Mouse (Mus musculus): ENCODE results near the gene Mga. TPM values are rescaled to one million over a fixed set of nuclear protein-coding genes. Genes with fewer than 3 reads are reported as not detected.

The Mga gene
- polyA plus RNA-seq, 1 experiment from 2014 or later, result 29.0 TPM

DNA sequence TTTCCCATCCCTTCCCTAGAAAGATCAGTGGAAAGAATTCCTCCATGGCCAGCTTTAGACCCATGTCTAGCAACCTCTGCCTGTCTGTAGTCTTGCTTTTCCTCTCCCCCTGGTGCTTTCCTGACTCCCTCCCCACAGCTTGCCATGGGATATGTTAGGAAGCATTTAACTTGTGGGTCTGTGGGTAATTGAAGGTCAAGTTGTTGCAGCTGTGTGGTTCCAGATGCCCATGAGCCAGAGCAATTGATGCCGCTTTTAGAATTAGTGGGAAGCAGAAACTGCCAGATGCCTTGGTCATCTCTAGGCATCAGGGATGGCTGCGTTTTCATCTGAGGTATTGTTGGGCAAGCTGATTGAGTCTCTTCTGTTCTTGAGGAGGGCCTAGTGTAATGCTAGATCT, 84.6 kb downstream of the Mga start:
- Histone ChIP-seq H3K36me3 (ENCODE audit: control insufficient read depth, insufficient read depth) (no peaks in the 10 kb centered on the region), H3K27me3 (replicated peaks; ENCODE audit: control insufficient read depth, insufficient read depth, low read length) (no peaks in the 10 kb centered on the region), H3K4me2 (ENCODE audit: low read length) (no peak overlapping the region), H3K27ac (ENCODE audit: low read length) (no peak overlapping the region), H3K9me3 (ENCODE audit: control insufficient read depth, low read length) (no peaks in the 10 kb centered on the region), H3K9ac (replicated peaks; ENCODE audit: low read depth, low read length) (no peak overlapping the region), H3K4me1 (replicated peaks; ENCODE audit: control insufficient read depth, insufficient read depth, low read length) (0 out of 2 replicates have a peak, but pooled peaks cover 2% of the 10 kb centered on the region), H3K4me3 (replicated peaks; ENCODE audit: low read length) (no peak overlapping the region)
- WGBS, result 88% methylated on average over 2 of the region's 2 CpGs
- no peak for ATAC-seq

DNA sequence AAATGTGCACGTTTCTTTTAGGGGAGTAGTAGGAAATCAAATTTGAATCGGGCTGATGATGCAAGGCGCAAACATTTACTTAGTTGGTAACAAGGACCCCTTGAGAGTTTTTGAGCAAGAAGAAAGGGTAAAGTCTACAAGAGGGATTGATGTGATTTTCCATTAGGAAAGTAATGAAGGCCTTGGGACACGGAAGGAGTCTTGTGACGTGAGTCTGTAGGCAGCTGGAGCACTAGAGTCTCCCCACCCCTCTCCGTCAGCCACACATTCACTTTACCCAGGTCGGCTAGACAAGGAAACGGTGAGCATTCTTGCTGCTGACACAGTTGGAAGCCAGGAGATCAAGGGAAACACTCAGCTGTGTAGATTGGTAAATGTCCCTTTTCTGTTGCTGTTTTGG, 88.8 kb downstream of the Mga start:
- Histone ChIP-seq H3K9ac (replicated peaks; ENCODE audit: low read depth, low read length) (no peak overlapping the region), H3K27me3 (replicated peaks; ENCODE audit: control insufficient read depth, insufficient read depth, low read length) (no peaks in the 10 kb centered on the region), H3K36me3 (ENCODE audit: control insufficient read depth, insufficient read depth) (no peaks in the 10 kb centered on the region), H3K4me2 (ENCODE audit: low read length) (no peak overlapping the region), H3K9me3 (ENCODE audit: control insufficient read depth, low read length) (no peaks in the 10 kb centered on the region), H3K4me1 (replicated peaks; ENCODE audit: control insufficient read depth, insufficient read depth, low read length) (no peaks in the 10 kb centered on the region), H3K4me3 (replicated peaks; ENCODE audit: low read length) (no peak overlapping the region), H3K27ac (ENCODE audit: low read length) (no peak overlapping the region)
- no peak for ATAC-seq
- 64% methylated on average over 8 of the region's 8 CpGs for WGBS

GRCm38 (mm10) chr2:119986369-119986768, 89.3 kb downstream of the Mga start:
- 75% methylated on average over 6 of the region's 6 CpGs for WGBS
- Histone ChIP-seq H3K36me3 (ENCODE audit: control insufficient read depth, insufficient read depth) (no peaks in the 10 kb centered on the region), H3K9me3 (ENCODE audit: control insufficient read depth, low read length) (no peaks in the 10 kb centered on the region), H3K4me2 (ENCODE audit: low read length) (no peak overlapping the region), H3K27me3 (replicated peaks; ENCODE audit: control insufficient read depth, insufficient read depth, low read length) (no peaks in the 10 kb centered on the region), H3K4me1 (replicated peaks; ENCODE audit: control insufficient read depth, insufficient read depth, low read length) (no peaks in the 10 kb centered on the region), H3K9ac (replicated peaks; ENCODE audit: low read depth, low read length) (no peak overlapping the region), H3K4me3 (replicated peaks; ENCODE audit: low read length) (no peak overlapping the region), H3K27ac (ENCODE audit: low read length) (no peak overlapping the region)
- ATAC-seq, result no peak

DNA sequence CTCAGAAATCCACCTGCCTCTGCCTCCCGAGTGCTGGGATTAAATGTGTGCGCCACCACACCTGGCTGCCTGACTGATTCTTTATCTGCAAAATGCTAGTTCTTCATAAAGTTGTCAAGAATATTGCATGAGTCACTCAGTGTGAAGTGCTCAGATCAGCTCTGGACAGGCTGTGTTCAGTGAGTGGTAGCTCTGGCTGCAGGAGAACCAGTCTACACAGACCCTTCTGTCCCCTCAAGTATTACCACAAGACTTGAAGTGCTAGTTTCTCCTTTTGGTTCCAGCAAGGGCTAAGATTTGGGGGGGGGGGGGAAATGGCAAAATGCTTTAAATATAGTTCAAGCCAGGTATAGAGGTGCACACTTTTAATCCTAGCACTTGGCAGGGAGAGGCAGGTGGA, 90.4 kb downstream of the Mga start:
- Histone ChIP-seq H3K27ac (ENCODE audit: low read length) (no peak overlapping the region), H3K9ac (replicated peaks; ENCODE audit: low read depth, low read length) (no peak overlapping the region), H3K4me2 (ENCODE audit: low read length) (no peak overlapping the region), H3K27me3 (replicated peaks; ENCODE audit: control insufficient read depth, insufficient read depth, low read length) (no peaks in the 10 kb centered on the region), H3K4me1 (replicated peaks; ENCODE audit: control insufficient read depth, insufficient read depth, low read length) (no peaks in the 10 kb centered on the region), H3K36me3 (ENCODE audit: control insufficient read depth, insufficient read depth) (no peaks in the 10 kb centered on the region), H3K9me3 (ENCODE audit: control insufficient read depth, low read length) (no peaks in the 10 kb centered on the region), H3K4me3 (replicated peaks; ENCODE audit: low read length) (no peak overlapping the region)
- 96% methylated on average over 2 of the region's 2 CpGs for WGBS
- no peak for ATAC-seq

DNA sequence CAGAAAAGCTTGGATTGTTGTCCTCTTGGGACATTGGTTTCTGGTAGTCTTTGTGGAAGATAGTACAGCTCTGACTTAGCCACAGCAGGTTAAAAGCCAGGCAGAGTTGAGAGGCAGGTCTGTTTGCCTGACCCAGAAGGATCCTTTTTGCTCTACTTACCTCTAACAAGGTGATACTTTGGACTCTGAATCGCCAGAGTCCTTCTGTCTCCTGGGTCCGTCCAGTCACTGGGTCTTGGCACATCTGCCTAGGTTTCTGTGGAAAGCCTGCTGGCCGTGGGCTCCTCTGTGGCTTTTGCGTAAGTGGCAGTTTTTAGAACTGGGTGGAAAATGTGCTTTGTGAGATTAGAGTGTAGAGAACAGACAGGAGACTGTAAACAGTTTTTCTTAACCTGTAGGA, 91.9 kb downstream of the Mga start:
- H3K4me2 ChIP-seq (ENCODE audit: low read length), result no peak overlapping the region
- ATAC-seq, result no peak
- 87% methylated on average over 4 of the region's 4 CpGs for WGBS
- H3K9me3 ChIP-seq (ENCODE audit: control insufficient read depth, low read length), result no peaks in the 10 kb centered on the region
- H3K27me3 ChIP-seq (replicated peaks; ENCODE audit: control insufficient read depth, insufficient read depth, low read length), result no peaks in the 10 kb centered on the region
- no peak overlapping the region for H3K4me3 ChIP-seq (replicated peaks; ENCODE audit: low read length)
- H3K4me1 ChIP-seq (replicated peaks; ENCODE audit: control insufficient read depth, insufficient read depth, low read length), result no peaks in the 10 kb centered on the region
- H3K27ac ChIP-seq (ENCODE audit: low read length), result no peak overlapping the region
- H3K36me3 ChIP-seq (ENCODE audit: control insufficient read depth, insufficient read depth), result no peaks in the 10 kb centered on the region
- H3K9ac ChIP-seq (replicated peaks; ENCODE audit: low read depth, low read length), result no peak overlapping the region

- Histone ChIP-seq H3K27ac (ENCODE audit: low read length) (no peak overlapping the region), H3K4me1 (replicated peaks; ENCODE audit: control insufficient read depth, insufficient read depth, low read length) (no peaks in the 10 kb centered on the region), H3K27me3 (replicated peaks; ENCODE audit: control insufficient read depth, insufficient read depth, low read length) (no peaks in the 10 kb centered on the region), H3K36me3 (ENCODE audit: control insufficient read depth, insufficient read depth) (no peaks in the 10 kb centered on the region), H3K4me3 (replicated peaks; ENCODE audit: low read length) (no peak overlapping the region), H3K9ac (replicated peaks; ENCODE audit: low read depth, low read length) (no peak overlapping the region), H3K9me3 (ENCODE audit: control insufficient read depth, low read length) (no peaks in the 10 kb centered on the region), H3K4me2 (ENCODE audit: low read length) (no peak overlapping the region)
- no peak for ATAC-seq
- 89% methylated on average over 6 of the region's 6 CpGs for WGBS
These were observed 93.9 kb downstream of the Mga start for GRCm38 (mm10) chr2:119990881-119991280.

DNA sequence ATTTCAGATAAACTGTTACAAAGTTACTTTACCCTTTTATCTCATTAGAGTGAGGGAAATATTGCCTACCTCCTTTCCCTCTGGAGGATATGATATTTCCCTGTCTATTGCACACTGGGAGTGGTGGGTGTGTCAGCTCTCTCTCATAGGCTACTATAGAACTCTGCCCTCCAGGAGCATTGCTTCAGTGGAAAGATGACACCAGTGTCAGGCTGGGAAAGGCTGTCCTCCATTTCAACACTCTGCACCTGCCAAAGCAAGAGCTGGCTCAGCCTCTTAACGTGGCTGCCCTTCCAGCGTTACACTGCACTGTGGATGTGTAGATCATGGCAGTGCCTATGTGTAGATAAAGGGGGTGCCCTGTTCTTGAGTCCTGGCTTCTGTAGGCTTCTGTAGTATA, 95.3 kb downstream of the Mga start:
- ATAC-seq, result no peak
- Histone ChIP-seq H3K27me3 (replicated peaks; ENCODE audit: control insufficient read depth, insufficient read depth, low read length) (no peaks in the 10 kb centered on the region), H3K4me3 (replicated peaks; ENCODE audit: low read length) (no peak overlapping the region), H3K9me3 (ENCODE audit: control insufficient read depth, low read length) (no peaks in the 10 kb centered on the region), H3K9ac (replicated peaks; ENCODE audit: low read depth, low read length) (no peak overlapping the region), H3K27ac (ENCODE audit: low read length) (no peak overlapping the region), H3K4me2 (ENCODE audit: low read length) (no peak overlapping the region), H3K36me3 (ENCODE audit: control insufficient read depth, insufficient read depth) (no peaks in the 10 kb centered on the region), H3K4me1 (replicated peaks; ENCODE audit: control insufficient read depth, insufficient read depth, low read length) (no peaks in the 10 kb centered on the region)
- WGBS, result 90% methylated on average over 2 of the region's 2 CpGs

DNA sequence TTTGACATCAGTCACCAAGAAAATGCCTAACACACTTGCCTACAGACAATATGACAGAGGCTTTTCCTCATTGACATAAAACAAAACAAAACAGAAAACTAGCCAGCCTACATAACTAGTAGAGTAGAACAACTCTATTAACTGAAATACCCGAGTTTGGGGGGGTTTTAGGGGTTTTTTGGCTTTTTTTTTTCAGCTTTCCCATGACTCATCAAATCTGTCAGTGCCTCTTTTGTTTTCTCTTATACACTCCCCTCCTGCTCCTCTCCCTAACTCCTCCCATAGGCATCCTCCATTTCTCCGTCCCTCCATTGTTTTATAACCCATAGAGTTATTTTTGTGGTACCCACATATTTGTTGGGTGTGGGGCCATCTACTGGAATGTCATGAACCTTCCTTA, 96.5 kb downstream of the Mga start:
- ATAC-seq, result no peak
- Histone ChIP-seq H3K36me3 (ENCODE audit: control insufficient read depth, insufficient read depth) (no peaks in the 10 kb centered on the region), H3K4me2 (ENCODE audit: low read length) (no peak overlapping the region), H3K9me3 (ENCODE audit: control insufficient read depth, low read length) (no peaks in the 10 kb centered on the region), H3K4me3 (replicated peaks; ENCODE audit: low read length) (no peak overlapping the region), H3K9ac (replicated peaks; ENCODE audit: low read depth, low read length) (no peak overlapping the region), H3K27me3 (replicated peaks; ENCODE audit: control insufficient read depth, insufficient read depth, low read length) (no peaks in the 10 kb centered on the region), H3K4me1 (replicated peaks; ENCODE audit: control insufficient read depth, insufficient read depth, low read length) (no peaks in the 10 kb centered on the region), H3K27ac (ENCODE audit: low read length) (no peak overlapping the region)
- 50% methylated on average over 2 of the region's 2 CpGs for WGBS

- H3K27ac ChIP-seq (ENCODE audit: low read length), result no peak overlapping the region
- H3K9ac ChIP-seq (replicated peaks; ENCODE audit: low read depth, low read length), result no peak overlapping the region
- WGBS, result 88% methylated on average over 6 of the region's 6 CpGs
- no peak overlapping the region for H3K4me2 ChIP-seq (ENCODE audit: low read length)
- no peak for ATAC-seq
- H3K4me3 ChIP-seq (replicated peaks; ENCODE audit: low read length), result no peak overlapping the region
- no peaks in the 10 kb centered on the region for H3K27me3 ChIP-seq (replicated peaks; ENCODE audit: control insufficient read depth, insufficient read depth, low read length)
- no peaks in the 10 kb centered on the region for H3K9me3 ChIP-seq (ENCODE audit: control insufficient read depth, low read length)
- H3K4me1 ChIP-seq (replicated peaks; ENCODE audit: control insufficient read depth, insufficient read depth, low read length), result no peaks in the 10 kb centered on the region
- peaks cover 2% of the 10 kb centered on the region; the same call in 1 of the 2 replicates for H3K36me3 ChIP-seq (ENCODE audit: control insufficient read depth, insufficient read depth)
These were observed 97.8 kb downstream of the Mga start for GRCm38 (mm10) chr2:119994839-119995238.
